Mouse (Mus musculus) kidney, postnatal 0 days (tissue): ENCODE measurements at regions not wholly inside any gene's neighbourhood (a gene's known extent, or its start where the extent isn't known, plus 50 kb on each side); places are given as distances from the start of the nearest gene placed in this dataset.

Experiments used
- ATAC-seq: fragments of 200-750 bp; cut with Nextera tagmentation; replicated peaks from 2 replicates; pipeline ENCODE4 v1.8.0; 2017; ENCODE audit warnings: low read depth, moderate number of reproducible peaks, moderate TSS enrichment, moderate library complexity; ENCODE audit not compliant: low FRiP score
- DNase-seq: peaks from one replicate; pipeline ENCODE4 v3.0.0-alpha.2; 2016; ENCODE audit warnings: low spot score
- H3K27ac ChIP-seq: fragments of 300-500 bp; sonication (generic); 2 replicates; pipeline ENCODE4 v1.5.1; 2014; ENCODE audit warnings: mild to moderate bottlenecking
- H3K27me3 ChIP-seq: fragments of 300-500 bp; sonication (generic); 2 replicates; pipeline ENCODE4 v1.6.1; 2014; ENCODE audit warnings: low read length, mixed read lengths; ENCODE audit not compliant: insufficient read depth
- H3K36me3 ChIP-seq: fragments of 300-500 bp; sonication (generic); 2 replicates; pipeline ENCODE4 v1.6.1; 2014; ENCODE audit warnings: low read length, mixed read lengths; ENCODE audit not compliant: insufficient read depth
- H3K4me1 ChIP-seq: fragments of 300-500 bp; sonication (generic); replicated peaks from 2 replicates; pipeline ENCODE4 v1.6.1; 2014; ENCODE audit warnings: antibody characterized with exemption, low read length, mixed read lengths; ENCODE audit not compliant: insufficient read depth
- H3K4me2 ChIP-seq: fragments of 300-500 bp; sonication (generic); 2 replicates; pipeline ENCODE4 v1.6.1; 2014; ENCODE audit warnings: mild to moderate bottlenecking, low read length, moderate library complexity, mixed read lengths
- H3K4me3 ChIP-seq: fragments of 300-500 bp; sonication (generic); replicated peaks from 2 replicates; pipeline ENCODE4 v1.5.1; 2014; ENCODE audit warnings: low read depth, low read length
- H3K9ac ChIP-seq: fragments of 300-500 bp; sonication (generic); 2 replicates; pipeline ENCODE4 v1.6.1; 2014; ENCODE audit warnings: low read depth, low read length
- H3K9me3 ChIP-seq: fragments of 300-500 bp; sonication (generic); replicated peaks from 2 replicates; pipeline ENCODE4 v1.6.1; 2016; ENCODE audit warnings: low read length, inconsistent platforms, mixed read lengths
- CTCF ChIP-seq: IDR thresholded peaks from 2 replicates; pipeline ENCODE4 v1.5.1; 2016; ENCODE audit warnings: antibody characterized with exemption, low read depth, mild to moderate bottlenecking, moderate library complexity
- WGBS: fragments of 180-500 bp; shearing (Covaris S2); extraction: QIAGEN DNeasy Blood & Tissue Kit; methylation state at CpG from one replicate; pipeline ENCODE4 v1.1.7; 2014; 5-methylcytosine and 5-hydroxymethylcytosine counted together

- Histone ChIP-seq H3K27me3 (no peaks in the 10 kb centered on the region), H3K36me3 (no peaks in the 10 kb centered on the region), H3K27ac (no peak overlapping the region), H3K4me3 (no peak overlapping the region), H3K4me2 (no peak overlapping the region), H3K4me1 (no peaks in the 10 kb centered on the region), H3K9me3 (no peaks in the 10 kb centered on the region), H3K9ac (no peak overlapping the region)
- ATAC-seq (no peak), DNase-seq (no peak)
- WGBS, result 64% methylated on average over 7 of the region's 7 CpGs
- no peak for TF ChIP-seq CTCF
Observed at GRCm38 (mm10) chr1:51635881-51636515, 157.8 kb upstream of the Nabp1 start.

- TF ChIP-seq CTCF, result no peak
- Histone ChIP-seq H3K4me3 (no peak overlapping the region), H3K36me3 (no peaks in the 10 kb centered on the region), H3K4me2 (no peak overlapping the region), H3K27ac (no peak overlapping the region), H3K27me3 (no peaks in the 10 kb centered on the region), H3K4me1 (no peaks in the 10 kb centered on the region), H3K9me3 (no peaks in the 10 kb centered on the region), H3K9ac (no peak overlapping the region)
- ATAC-seq (no peak), DNase-seq (no peak)
- 74% methylated on average over 5 of the region's 5 CpGs for WGBS
Observed at GRCm38 (mm10) chr1:51633795-51634194, 155.6 kb upstream of the Nabp1 start.

GRCm38 (mm10) chr1:51632851-51633250 lies 154.6 kb upstream of the Nabp1 start:
- Histone ChIP-seq H3K27me3 (no peaks in the 10 kb centered on the region), H3K4me3 (no peak overlapping the region), H3K36me3 (no peaks in the 10 kb centered on the region), H3K4me2 (no peak overlapping the region), H3K9ac (no peak overlapping the region), H3K9me3 (no peaks in the 10 kb centered on the region), H3K4me1 (no peaks in the 10 kb centered on the region), H3K27ac (no peak overlapping the region)
- DNase-seq, result no peak
- no peak for TF ChIP-seq CTCF
- no peak for ATAC-seq
- WGBS, result 78% methylated on average over 4 of the region's 4 CpGs

- ATAC-seq (no peak), DNase-seq (no peak)
- no peak for TF ChIP-seq CTCF
- Histone ChIP-seq H3K9ac (no peak overlapping the region), H3K4me2 (no peak overlapping the region), H3K27me3 (no peaks in the 10 kb centered on the region), H3K4me1 (no peaks in the 10 kb centered on the region), H3K9me3 (no peaks in the 10 kb centered on the region), H3K27ac (no peak overlapping the region), H3K36me3 (no peaks in the 10 kb centered on the region), H3K4me3 (no peak overlapping the region)
- 43% methylated on average over 1 of the region's 1 CpGs for WGBS
Observed at GRCm38 (mm10) chr1:51629848-51630247, 151.6 kb upstream of the Nabp1 start.

- Histone ChIP-seq H3K27ac (no peak overlapping the region), H3K9ac (no peak overlapping the region), H3K36me3 (no peaks in the 10 kb centered on the region), H3K4me3 (no peak overlapping the region), H3K4me1 (no peaks in the 10 kb centered on the region), H3K27me3 (no peaks in the 10 kb centered on the region), H3K4me2 (no peak overlapping the region), H3K9me3 (no peaks in the 10 kb centered on the region)
- DNase-seq, result no peak
- 33% methylated on average over 5 of the region's 5 CpGs for WGBS
- no peak for ATAC-seq
- TF ChIP-seq CTCF, result no peak
Observed at GRCm38 (mm10) chr1:51628137-51628793, 150.0 kb upstream of the Nabp1 start.

- H3K4me1 ChIP-seq, result no peaks in the 10 kb centered on the region
- no peaks in the 10 kb centered on the region for H3K9me3 ChIP-seq
- H3K36me3 ChIP-seq, result no peaks in the 10 kb centered on the region
- H3K9ac ChIP-seq, result no peak overlapping the region
- H3K27ac ChIP-seq, result no peak overlapping the region
- WGBS, result 81% methylated on average over 9 of the region's 9 CpGs
- no peak overlapping the region for H3K4me3 ChIP-seq
- TF ChIP-seq CTCF, result no peak
- DNase-seq, result no peak
- ATAC-seq, result no peak
- H3K27me3 ChIP-seq, result no peaks in the 10 kb centered on the region
- H3K4me2 ChIP-seq, result no peak overlapping the region
Observed at GRCm38 (mm10) chr1:51626303-51626702, 148.1 kb upstream of the Nabp1 start.
